Mouse (Mus musculus): Measurements from ENCODE around the gene Zfp428. TPM values are rescaled to one million over a fixed set of nuclear protein-coding genes. Genes with fewer than 3 reads are reported as not detected.

Gene Zfp428
- 1.7 TPM for polyA plus RNA-seq (2017; shearing (Covaris generic))

GRCm38 (mm10) chr7:24506838-24507725, at the start of gene Zfp428:
Gene Zfp428 (plus strand): TSS chr7:24507006.

DNA sequence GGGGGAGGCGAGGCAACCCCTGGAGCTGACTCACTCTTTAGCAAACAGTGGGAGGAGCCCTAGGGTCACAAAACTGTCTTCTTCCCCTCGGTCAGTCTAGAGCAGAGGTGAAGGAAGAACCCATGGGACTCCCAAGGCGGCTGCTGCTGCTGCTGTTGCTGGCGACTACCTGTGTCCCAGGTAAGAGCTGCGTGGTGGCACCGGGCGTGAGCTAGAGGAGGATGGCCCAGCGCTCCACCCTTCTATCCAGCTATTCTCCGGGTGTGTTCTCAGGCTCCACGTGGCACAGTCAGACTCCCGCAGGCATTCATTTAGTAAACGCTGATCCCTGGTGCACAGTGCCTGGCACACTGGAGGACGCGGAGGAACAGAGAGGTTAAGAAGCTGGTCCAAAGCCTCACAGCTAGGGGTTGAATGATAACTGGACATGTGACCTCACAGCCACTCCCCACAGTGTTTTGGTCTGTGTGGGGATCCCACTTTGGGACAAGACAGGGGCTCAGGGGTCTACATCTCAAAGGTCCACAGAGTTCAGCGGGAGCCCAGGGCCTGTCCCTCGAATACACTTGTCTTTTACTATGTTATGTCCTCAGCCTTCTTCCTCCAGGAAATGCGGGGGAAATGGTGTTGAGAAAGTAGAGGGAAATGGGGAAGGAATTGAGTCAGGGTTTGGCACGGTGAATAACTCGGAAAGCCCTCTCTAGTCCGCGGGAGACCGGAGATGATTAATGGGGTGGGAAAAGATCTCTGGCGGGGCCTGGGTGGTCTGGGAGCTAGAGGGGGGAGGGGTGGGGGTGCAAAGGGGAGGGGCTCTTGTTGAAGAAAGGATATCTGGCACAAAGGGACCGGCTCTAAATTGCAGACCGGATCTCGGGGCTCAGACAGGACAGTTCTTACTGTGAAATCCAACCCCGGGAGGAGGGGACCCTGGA, 44.2 kb upstream of the Zfp428 start, which contains the start of gene Plaur:
Gene Plaur, plus strand, starts transcription at position 97 of the 932 bp plus-strand sequence.

GRCm38 (mm10) chr7:24481474-24482207, 25.2 kb upstream of the Zfp428 start, which contains the start of gene Cadm4:
Gene Cadm4 (plus strand): TSS chr7:24482023.

GRCm38 (mm10) chr7:24512355-24512754, 5.5 kb downstream of the Zfp428 start, which contains the start of gene AC161166.1:
Gene AC161166.1 (minus strand): TSS chr7:24512455.

GRCm38 (mm10) chr7:24530062-24530931, 23.5 kb downstream of the Zfp428 start, which contains the start of gene Irgq:
Gene Irgq (plus strand): TSS chr7:24530689.

GRCm38 (mm10) chr7:24546068-24546614, 39.3 kb downstream of the Zfp428 start, which contains the start of the genes Pinlyp and Xrcc1:
Gene Pinlyp (minus strand): TSS chr7:24546118.
Gene Xrcc1 (plus strand): TSS chr7:24546289.

Other genes with a start within 250 kb of the Zfp428 start
- 1.3 TPM for gene Zfp93, start 236.6 kb upstream of the Zfp428 start, polyA plus RNA-seq (2017; shearing (Covaris generic))
- gene Zfp61, start 205.8 kb upstream of the Zfp428 start, polyA plus RNA-seq (2017; shearing (Covaris generic)): 10.0 TPM
- gene Zfp94, start 190.3 kb upstream of the Zfp428 start, polyA plus RNA-seq (2017; shearing (Covaris generic)): 2.5 TPM
- not detected for gene Tescl, start 173.1 kb upstream of the Zfp428 start, polyA plus RNA-seq (2017; shearing (Covaris generic))
- gene Lypd5, start 157.8 kb upstream of the Zfp428 start, polyA plus RNA-seq (2017; shearing (Covaris generic)): not detected
- gene Kcnn4, start 136.7 kb upstream of the Zfp428 start, polyA plus RNA-seq (2017; shearing (Covaris generic)): 190 TPM
- gene Smg9, start 107.4 kb upstream of the Zfp428 start, polyA plus RNA-seq (2017; shearing (Covaris generic)): 86.3 TPM
- 1.4 TPM for gene Irgc1, start 54.7 kb upstream of the Zfp428 start, polyA plus RNA-seq (2017; shearing (Covaris generic))
- gene Plaur, start 44.5 kb upstream of the Zfp428 start, polyA plus RNA-seq (2017; shearing (Covaris generic)): 133 TPM
- 0.42 TPM for gene Cadm4, start 25.0 kb upstream of the Zfp428 start, polyA plus RNA-seq (2017; shearing (Covaris generic))
- gene AC161166.1, start 5.4 kb downstream of the Zfp428 start, polyA plus RNA-seq (2017; shearing (Covaris generic)): not detected
- gene Irgq, start 23.7 kb downstream of the Zfp428 start, polyA plus RNA-seq (2017; shearing (Covaris generic)): 4.9 TPM
- not detected for gene Pinlyp, start 39.1 kb downstream of the Zfp428 start, polyA plus RNA-seq (2017; shearing (Covaris generic))
- 63.5 TPM for gene Xrcc1, start 39.3 kb downstream of the Zfp428 start, polyA plus RNA-seq (2017; shearing (Covaris generic))
- 18.9 TPM for gene Ethe1, start 80.5 kb downstream of the Zfp428 start, polyA plus RNA-seq (2017; shearing (Covaris generic))
- gene Zfp575, start 80.6 kb downstream of the Zfp428 start, polyA plus RNA-seq (2017; shearing (Covaris generic)): not detected
- 0.78 TPM for gene Phldb3, start 103.8 kb downstream of the Zfp428 start, polyA plus RNA-seq (2017; shearing (Covaris generic))
- gene Lypd3, start 129.5 kb downstream of the Zfp428 start, polyA plus RNA-seq (2017; shearing (Covaris generic)): not detected
- gene Tex101, start 169.7 kb downstream of the Zfp428 start, polyA plus RNA-seq (2017; shearing (Covaris generic)): not detected
- gene BC049730, start 202.2 kb downstream of the Zfp428 start, polyA plus RNA-seq (2017; shearing (Covaris generic)): not detected
- not detected for gene Gm4763, start 219.9 kb downstream of the Zfp428 start, polyA plus RNA-seq (2017; shearing (Covaris generic))